Mouse (Mus musculus) forebrain, embryonic 16.5 days (tissue): ENCODE measurements around the gene Akirin1. TPM values are rescaled to one million over a fixed set of nuclear protein-coding genes. Genes with fewer than 3 reads are reported as not detected.

Experiments
- ATAC-seq: fragments of 200-750 bp; cut with Nextera tagmentation; 2 replicates; pipeline ENCODE4 v1.8.0; 2017; ENCODE audit warnings: mild to moderate bottlenecking, moderate library complexity
- H3K27ac ChIP-seq: fragments of 300-500 bp; sonication (generic); 2 replicates; pipeline ENCODE4 v1.5.1; 2014; ENCODE audit warnings: low read length, control low read depth
- H3K27me3 ChIP-seq: fragments of 300-500 bp; sonication (generic); replicated peaks from 2 replicates; pipeline ENCODE4 v1.6.1; 2014; ENCODE audit warnings: low read length; ENCODE audit not compliant: control insufficient read depth, insufficient read depth
- H3K36me3 ChIP-seq: fragments of 300-500 bp; sonication (generic); 2 replicates; pipeline ENCODE4 v1.6.1; 2014; ENCODE audit not compliant: control insufficient read depth, insufficient read depth
- H3K4me1 ChIP-seq: fragments of 300-500 bp; sonication (generic); replicated peaks from 2 replicates; pipeline ENCODE4 v1.6.1; 2014; ENCODE audit warnings: low read length; ENCODE audit not compliant: control insufficient read depth, insufficient read depth
- H3K4me2 ChIP-seq: fragments of 300-500 bp; sonication (generic); 2 replicates; pipeline ENCODE4 v1.6.1; 2014; ENCODE audit warnings: mild to moderate bottlenecking, low read length, control low read depth
- H3K4me3 ChIP-seq: fragments of 300-500 bp; sonication (generic); replicated peaks from 2 replicates; pipeline ENCODE4 v1.5.1; 2014; ENCODE audit warnings: mild to moderate bottlenecking, low read length, control low read depth
- H3K9ac ChIP-seq: fragments of 300-500 bp; sonication (generic); replicated peaks from 2 replicates; pipeline ENCODE4 v1.6.1; 2014; ENCODE audit warnings: low read depth, low read length, control low read depth
- H3K9me3 ChIP-seq: fragments of 300-500 bp; sonication (generic); 2 replicates; pipeline ENCODE4 v1.6.1; 2016; ENCODE audit warnings: low read length; ENCODE audit not compliant: control insufficient read depth
- WGBS: fragments of 180-500 bp; shearing (Covaris S2); extraction: QIAGEN DNeasy Blood & Tissue Kit; methylation state at CpG from one replicate; pipeline ENCODE4 v1.1.7; 2014; 5-methylcytosine and 5-hydroxymethylcytosine counted together
- polyA plus RNA-seq: library from polyadenylated mRNA; unstranded; fragments of >200 nt; fragmentation: Nextera tagmentation; extraction: Ambion mirVana; gene quantifications from 2 replicates; pipeline ENCODE4 v1.2.1, GENCODE M21; 2015

The Akirin1 gene
- polyA plus RNA-seq, 1 experiment from 2014 or later: 74.6 TPM

- Histone ChIP-seq H3K9me3 (no peaks in the 10 kb centered on the region), H3K27me3 (no peaks in the 10 kb centered on the region), H3K27ac (no peak overlapping the region), H3K4me1 (no peaks in the 10 kb centered on the region), H3K9ac (no peak overlapping the region), H3K4me3 (no peak overlapping the region), H3K36me3 (no peaks in the 10 kb centered on the region), H3K4me2 (no peak overlapping the region)
- 86% methylated on average over 6 of the region's 6 CpGs for WGBS
- no peak for ATAC-seq
Measured at GRCm38 (mm10) chr4:123765071-123765470, 14.9 kb upstream of the Akirin1 start.

- Histone ChIP-seq H3K4me1 (no peaks in the 10 kb centered on the region), H3K4me2 (no peak overlapping the region), H3K27ac (no peak overlapping the region), H3K36me3 (no peaks in the 10 kb centered on the region), H3K4me3 (no peak overlapping the region), H3K9me3 (no peaks in the 10 kb centered on the region), H3K9ac (no peak overlapping the region), H3K27me3 (no peaks in the 10 kb centered on the region)
- ATAC-seq: no peak
- 66% methylated on average over 4 of the region's 4 CpGs for WGBS
Measured at GRCm38 (mm10) chr4:123758306-123758705, 8.2 kb upstream of the Akirin1 start.

- Histone ChIP-seq H3K4me3 (peak overlapping the region; percentile 100), H3K36me3 (no peaks in the 10 kb centered on the region), H3K9me3 (no peaks in the 10 kb centered on the region), H3K27ac (peak overlapping the region; percentile 42), H3K4me1 (peaks cover 19% of the 10 kb centered on the region), H3K27me3 (no peaks in the 10 kb centered on the region), H3K9ac (peak overlapping the region; percentile 87), H3K4me2 (peak overlapping the region; percentile 65)
- WGBS: 0% methylated on average over 8 of the region's 8 CpGs
- no peak for ATAC-seq
Measured at GRCm38 (mm10) chr4:123750707-123751312, 665 bp upstream of the Akirin1 start.

GRCm38 (mm10) chr4:123749484-123750130, 538 bp downstream of the Akirin1 start:
- H3K4me1 ChIP-seq: peaks cover 19% of the 10 kb centered on the region
- peak overlapping the region; percentile 87 for H3K9ac ChIP-seq
- H3K9me3 ChIP-seq: no peaks in the 10 kb centered on the region
- peak overlapping the region; percentile 100 for H3K4me3 ChIP-seq
- no peaks in the 10 kb centered on the region for H3K27me3 ChIP-seq
- H3K4me2 ChIP-seq: peak overlapping the region; percentile 66
- under 1% methylated on average over 55 of the region's 55 CpGs for WGBS
- peak overlapping the region; percentile 92 for H3K27ac ChIP-seq
- no peaks in the 10 kb centered on the region for H3K36me3 ChIP-seq
- peak; percentile 31; the same call in 1 of the 2 replicates for ATAC-seq

- no peak for ATAC-seq
Measured at GRCm38 (mm10) chr4:123748726-123749415, 1.3 kb downstream of the Akirin1 start.

GRCm38 (mm10) chr4:123745221-123745775, 4.8 kb downstream of the Akirin1 start:
- H3K4me1 ChIP-seq: peaks cover 17% of the 10 kb centered on the region
- 93% methylated on average over 4 of the region's 4 CpGs for WGBS
- no peaks in the 10 kb centered on the region for H3K27me3 ChIP-seq
- peaks cover 6% of the 10 kb centered on the region for H3K36me3 ChIP-seq
- no peak overlapping the region for H3K27ac ChIP-seq
- no peak overlapping the region for H3K4me3 ChIP-seq
- no peak overlapping the region for H3K4me2 ChIP-seq
- H3K9me3 ChIP-seq: no peaks in the 10 kb centered on the region
- no peak overlapping the region for H3K9ac ChIP-seq
- no peak for ATAC-seq

More at GRCm38 (mm10) chr4:123748726-123749415, 1.3 kb downstream of the Akirin1 start:
- WGBS: 13% methylated on average over 10 of the region's 10 CpGs
- no peaks in the 10 kb centered on the region for H3K27me3 ChIP-seq
- peaks cover 19% of the 10 kb centered on the region for H3K4me1 ChIP-seq
- H3K27ac ChIP-seq: no peak overlapping the region
- no peaks in the 10 kb centered on the region for H3K9me3 ChIP-seq
- H3K9ac ChIP-seq: peak overlapping the region; percentile 87
- H3K4me3 ChIP-seq: peak overlapping the region; percentile 100
- H3K4me2 ChIP-seq: peak overlapping the region; percentile 66
- H3K36me3 ChIP-seq: no peaks in the 10 kb centered on the region

- Histone ChIP-seq H3K9me3 (no peaks in the 10 kb centered on the region), H3K36me3 (peaks cover 18% of the 10 kb centered on the region)
Measured at GRCm38 (mm10) chr4:123742891-123743290, 7.3 kb downstream of the Akirin1 start.

GRCm38 (mm10) chr4:123738708-123739107, 11.4 kb downstream of the Akirin1 start:
- Histone ChIP-seq H3K4me1 (no peaks in the 10 kb centered on the region), H3K9ac (no peak overlapping the region), H3K9me3 (no peaks in the 10 kb centered on the region), H3K27me3 (no peaks in the 10 kb centered on the region), H3K36me3 (peaks cover 21% of the 10 kb centered on the region), H3K4me3 (no peak overlapping the region), H3K4me2 (no peak overlapping the region), H3K27ac (no peak overlapping the region)
- ATAC-seq: no peak
- 94% methylated on average over 4 of the region's 4 CpGs for WGBS

More at GRCm38 (mm10) chr4:123742891-123743290, 7.3 kb downstream of the Akirin1 start:
- Histone ChIP-seq H3K9ac (no peak overlapping the region), H3K4me3 (no peak overlapping the region), H3K4me2 (no peak overlapping the region), H3K4me1 (peaks cover 5% of the 10 kb centered on the region), H3K27ac (no peak overlapping the region), H3K27me3 (no peaks in the 10 kb centered on the region)
- 90% methylated on average over 1 of the region's 1 CpGs for WGBS
- ATAC-seq: no peak

GRCm38 (mm10) chr4:123733532-123733931, 16.6 kb downstream of the Akirin1 start:
- ATAC-seq: no peak
- WGBS: 91% methylated on average over 9 of the region's 9 CpGs
- no peaks in the 10 kb centered on the region for H3K9me3 ChIP-seq
- H3K4me2 ChIP-seq: no peak overlapping the region
- H3K4me1 ChIP-seq: no peaks in the 10 kb centered on the region
- no peaks in the 10 kb centered on the region for H3K27me3 ChIP-seq
- no peak overlapping the region for H3K9ac ChIP-seq
- H3K27ac ChIP-seq: no peak overlapping the region
- no peak overlapping the region for H3K4me3 ChIP-seq
- H3K36me3 ChIP-seq: peaks cover 9% of the 10 kb centered on the region
